Mouse (Mus musculus): ENCODE data around the gene Gm7168. TPM values are rescaled to one million over a fixed set of nuclear protein-coding genes. Genes with fewer than 3 reads are reported as not detected.
"Not testable (repeated sequence)": the region's sequence is repeated elsewhere in the genome, so short reads cannot be mapped to it uniquely, and the experiment has no call there.

Gm7168 gene
- polyA plus RNA-seq, 1 experiment from 2014 or later: not detected

DNA sequence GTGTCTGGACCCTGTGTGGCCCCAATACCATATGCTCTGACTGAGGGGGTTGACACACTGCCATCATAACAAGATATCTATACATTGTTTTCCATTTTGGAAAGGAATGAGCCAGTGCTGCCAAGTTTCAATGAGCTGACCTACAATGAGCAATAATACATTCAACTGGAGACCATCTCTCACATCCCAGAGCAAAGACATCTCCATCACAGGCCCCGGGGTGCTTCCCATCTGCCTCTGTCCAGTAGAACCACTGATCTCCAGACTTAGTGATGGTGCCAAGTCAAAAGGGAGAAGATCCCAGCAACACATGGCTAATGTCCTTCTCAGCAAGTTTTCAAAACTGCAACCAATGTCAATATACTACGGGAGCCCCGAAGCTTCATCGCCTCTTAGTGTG, 10.4 kb upstream of the Gm7168 start:
- no peak for ATAC-seq

DNA sequence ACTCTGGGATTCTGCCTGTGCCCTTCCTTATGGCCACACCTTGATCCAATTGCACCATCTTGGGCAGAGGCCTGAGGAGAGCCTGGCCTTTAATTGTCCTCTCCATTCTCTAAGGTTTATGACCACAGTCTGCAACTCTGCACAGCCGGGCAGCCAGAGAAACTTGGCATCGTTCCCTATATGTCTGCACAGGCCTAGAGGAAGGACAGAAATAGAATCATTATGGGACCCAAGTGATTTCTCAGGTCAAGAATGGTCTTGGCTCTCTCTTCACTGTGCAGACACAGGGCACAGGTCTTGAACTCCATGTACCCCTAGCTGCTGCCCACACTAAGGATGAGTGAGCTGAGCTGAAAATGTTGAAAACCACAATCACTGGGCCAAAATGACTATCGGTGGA, 9.5 kb upstream of the Gm7168 start:
- no peak for TF ChIP-seq EP300 (IDR thresholded peaks at IDR 0.05; ENCODE audit: low read depth)
- no peak for TF ChIP-seq CTCF (IDR thresholded peaks at IDR 0.05; ENCODE audit: low read depth)

More for the DNA sequence above, 10.4 kb upstream of the Gm7168 start:
- TF ChIP-seq CTCF (IDR thresholded peaks at IDR 0.05; ENCODE audit: low read depth): no peak
- TF ChIP-seq EP300 (IDR thresholded peaks at IDR 0.05; ENCODE audit: low read depth): no peak
- H3K4me3 ChIP-seq (ENCODE audit: low read depth, low read length): no peak overlapping the region
- H3K27ac ChIP-seq (ENCODE audit: low read depth): no peak overlapping the region
- H3K36me3 ChIP-seq (replicated peaks; ENCODE audit: insufficient read depth, low read length): no peaks in the 10 kb centered on the region
- H3K9ac ChIP-seq (replicated peaks): no peak overlapping the region
- 83% methylated on average over 4 of the region's 4 CpGs for WGBS (ENCODE audit: insufficient replicate concordance)
- H3K9me3 ChIP-seq (ENCODE audit: low read length): no peaks in the 10 kb centered on the region
- H3K4me2 ChIP-seq (ENCODE audit: low read depth, low read length): no peak overlapping the region
- no peaks in the 10 kb centered on the region for H3K27me3 ChIP-seq (ENCODE audit: insufficient read depth, low read length)
- no peak for DNase-seq
- H3K4me1 ChIP-seq (ENCODE audit: insufficient read depth): no peaks in the 10 kb centered on the region

DNA sequence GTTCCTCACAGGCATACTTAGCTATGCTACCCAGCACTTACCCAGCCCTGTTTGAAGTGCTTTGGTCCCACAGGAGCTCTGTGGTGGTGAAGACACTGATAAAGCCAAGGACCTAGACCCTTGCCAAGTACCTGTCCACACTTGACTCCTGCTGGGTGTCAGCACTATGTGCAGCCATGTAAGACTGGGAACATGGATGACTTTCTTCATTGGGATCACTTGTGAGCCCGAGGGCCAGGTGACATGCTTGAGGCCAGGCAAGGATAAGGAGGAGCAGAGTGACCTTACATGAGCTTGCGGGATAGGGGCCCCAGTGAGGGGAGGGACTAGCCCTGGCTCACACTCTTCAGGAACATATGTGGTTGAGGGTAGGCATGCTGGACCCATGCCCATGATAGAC, 8.9 kb upstream of the Gm7168 start:
- ATAC-seq; H3K4me2 ChIP-seq (ENCODE audit: low read depth, low read length); H3K4me3 ChIP-seq (ENCODE audit: low read depth, low read length); H3K9me3 ChIP-seq (ENCODE audit: low read length); H3K9ac ChIP-seq (replicated peaks); H3K27ac ChIP-seq (ENCODE audit: low read depth); DNase-seq; H3K36me3 ChIP-seq (replicated peaks; ENCODE audit: insufficient read depth, low read length); H3K27me3 ChIP-seq (ENCODE audit: insufficient read depth, low read length); H3K4me1 ChIP-seq (ENCODE audit: insufficient read depth): not testable (repeated sequence)
- 58% methylated on average over 2 of the region's 2 CpGs for WGBS (ENCODE audit: insufficient replicate concordance)

More for the DNA sequence above, 9.5 kb upstream of the Gm7168 start:
- no peak overlapping the region for H3K4me2 ChIP-seq (ENCODE audit: low read depth, low read length)
- H3K27me3 ChIP-seq (ENCODE audit: insufficient read depth, low read length): no peaks in the 10 kb centered on the region
- 60% methylated on average over 3 of the region's 3 CpGs for WGBS (ENCODE audit: insufficient replicate concordance)
- DNase-seq (no peak), ATAC-seq (no peak)
- H3K27ac ChIP-seq (ENCODE audit: low read depth): no peak overlapping the region
- no peak overlapping the region for H3K9ac ChIP-seq (replicated peaks)
- no peaks in the 10 kb centered on the region for H3K9me3 ChIP-seq (ENCODE audit: low read length)
- no peaks in the 10 kb centered on the region for H3K36me3 ChIP-seq (replicated peaks; ENCODE audit: insufficient read depth, low read length)
- H3K4me1 ChIP-seq (ENCODE audit: insufficient read depth): no peaks in the 10 kb centered on the region
- no peak overlapping the region for H3K4me3 ChIP-seq (ENCODE audit: low read depth, low read length)

DNA sequence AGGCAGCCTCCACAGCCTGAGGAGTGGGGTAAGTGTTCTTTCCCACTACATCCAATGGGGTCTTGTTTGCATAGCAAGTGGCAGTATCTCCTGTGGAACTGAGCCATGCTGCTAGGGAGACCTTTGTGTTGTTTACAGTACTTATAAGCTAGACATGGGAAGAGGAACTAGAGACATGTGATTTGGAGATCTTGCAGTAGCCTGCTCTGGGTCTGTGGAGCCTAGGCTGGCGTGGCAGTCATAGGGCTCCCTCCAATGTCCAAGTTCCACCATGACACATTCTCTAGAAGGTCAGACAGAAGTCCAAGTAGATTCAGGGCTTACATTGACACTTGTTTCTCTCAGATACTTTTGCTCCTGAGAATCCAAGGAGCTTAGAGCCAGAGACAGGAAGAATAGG, 7.7 kb upstream of the Gm7168 start:
- no peak for TF ChIP-seq CTCF (IDR thresholded peaks at IDR 0.05; ENCODE audit: low read depth)
- no peak for TF ChIP-seq EP300 (IDR thresholded peaks at IDR 0.05; ENCODE audit: low read depth)
- WGBS (ENCODE audit: insufficient replicate concordance): 58% methylated on average over 1 of the region's 1 CpGs
- no peaks in the 10 kb centered on the region for H3K27me3 ChIP-seq (ENCODE audit: insufficient read depth, low read length)

DNA sequence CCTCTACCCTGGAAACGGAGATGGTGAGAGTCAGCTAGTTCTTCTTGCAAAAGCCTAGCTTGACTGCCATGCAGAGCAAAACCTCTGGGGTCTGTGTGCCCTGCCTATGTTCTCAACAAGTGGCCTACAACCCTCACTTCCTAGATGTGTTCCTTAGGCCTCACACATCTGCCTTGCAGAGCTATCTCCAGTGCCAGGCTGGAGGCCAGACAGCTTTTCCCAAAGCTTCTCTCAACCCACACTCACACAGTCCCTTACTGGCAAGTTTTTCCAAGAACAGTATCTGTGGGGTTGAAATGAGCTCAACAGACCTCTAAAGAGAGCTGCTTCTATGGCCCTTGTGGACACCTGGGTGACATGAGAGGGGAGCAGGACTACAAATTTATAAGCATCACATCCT, 3.4 kb downstream of the Gm7168 start:
- ATAC-seq: not testable (repeated sequence)
- WGBS (ENCODE audit: insufficient replicate concordance): 63% methylated on average over 1 of the region's 1 CpGs

More for the DNA sequence above, 7.7 kb upstream of the Gm7168 start:
- Histone ChIP-seq H3K9ac (replicated peaks) (no peak overlapping the region), H3K4me2 (ENCODE audit: low read depth, low read length) (no peak overlapping the region), H3K4me1 (ENCODE audit: insufficient read depth) (no peaks in the 10 kb centered on the region), H3K9me3 (ENCODE audit: low read length) (no peaks in the 10 kb centered on the region), H3K27ac (ENCODE audit: low read depth) (no peak overlapping the region), H3K36me3 (replicated peaks; ENCODE audit: insufficient read depth, low read length) (no peaks in the 10 kb centered on the region), H3K4me3 (ENCODE audit: low read depth, low read length) (no peak overlapping the region)
- ATAC-seq: no peak
- DNase-seq: no peak

DNA sequence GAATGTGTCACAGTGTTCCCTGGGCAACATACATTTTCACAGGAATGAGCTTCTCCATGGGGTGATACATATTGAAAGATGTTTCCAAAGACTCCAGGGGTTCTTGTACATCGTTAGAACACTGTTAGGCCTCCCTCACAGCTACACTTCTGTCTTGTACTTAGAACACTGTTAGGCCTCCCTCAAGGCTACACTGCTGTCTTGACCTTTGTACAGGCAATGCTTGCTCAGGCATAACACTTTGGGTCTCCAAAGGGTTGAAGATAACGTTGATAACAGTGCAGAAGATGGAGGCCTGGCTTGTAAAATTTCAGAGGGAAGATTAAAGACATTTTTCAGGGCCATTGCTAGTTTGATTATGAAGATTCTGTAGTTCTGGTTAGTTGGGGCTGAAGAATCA, 10.0 kb downstream of the Gm7168 start:
- not testable (repeated sequence) for H3K4me3 ChIP-seq (ENCODE audit: low read depth, low read length); H3K27me3 ChIP-seq (ENCODE audit: insufficient read depth, low read length); H3K9me3 ChIP-seq (ENCODE audit: low read length); H3K4me2 ChIP-seq (ENCODE audit: low read depth, low read length); ATAC-seq; H3K27ac ChIP-seq (ENCODE audit: low read depth); H3K36me3 ChIP-seq (replicated peaks; ENCODE audit: insufficient read depth, low read length); H3K9ac ChIP-seq (replicated peaks); H3K4me1 ChIP-seq (ENCODE audit: insufficient read depth); DNase-seq
- WGBS (ENCODE audit: insufficient replicate concordance): 56% methylated on average over 1 of the region's 2 CpGs

More for the DNA sequence above, 3.4 kb downstream of the Gm7168 start:
- H3K4me1 ChIP-seq (ENCODE audit: insufficient read depth); H3K27me3 ChIP-seq (ENCODE audit: insufficient read depth, low read length); DNase-seq; H3K4me3 ChIP-seq (ENCODE audit: low read depth, low read length); H3K36me3 ChIP-seq (replicated peaks; ENCODE audit: insufficient read depth, low read length); H3K27ac ChIP-seq (ENCODE audit: low read depth); H3K4me2 ChIP-seq (ENCODE audit: low read depth, low read length); H3K9me3 ChIP-seq (ENCODE audit: low read length); H3K9ac ChIP-seq (replicated peaks): not testable (repeated sequence)

DNA sequence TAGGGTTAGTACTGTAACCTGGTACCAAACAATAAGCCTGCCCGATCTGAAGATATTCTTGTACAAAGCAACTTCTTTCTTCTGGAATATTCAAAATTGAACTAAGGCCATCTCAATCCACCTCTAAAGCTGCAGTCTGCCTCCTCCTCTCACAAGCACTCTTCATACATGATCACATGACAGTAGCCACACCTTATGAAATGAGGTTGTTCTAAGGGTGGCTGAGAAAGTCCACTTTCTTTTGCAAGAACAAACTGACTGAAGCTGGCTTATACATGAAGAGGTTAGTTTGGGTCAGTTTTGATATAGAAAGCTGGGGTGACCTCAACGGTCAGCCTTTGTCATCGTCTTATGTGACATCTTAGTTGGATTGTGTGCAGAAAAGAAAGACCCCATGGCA, 14.1 kb downstream of the Gm7168 start:
- H3K4me2 ChIP-seq (ENCODE audit: low read depth, low read length); ATAC-seq; H3K4me1 ChIP-seq (ENCODE audit: insufficient read depth); DNase-seq; H3K9me3 ChIP-seq (ENCODE audit: low read length); H3K4me3 ChIP-seq (ENCODE audit: low read depth, low read length); H3K36me3 ChIP-seq (replicated peaks; ENCODE audit: insufficient read depth, low read length); H3K27ac ChIP-seq (ENCODE audit: low read depth); H3K9ac ChIP-seq (replicated peaks); H3K27me3 ChIP-seq (ENCODE audit: insufficient read depth, low read length): not testable (repeated sequence)
- WGBS (ENCODE audit: insufficient replicate concordance): 65% methylated on average over 3 of the region's 3 CpGs

DNA sequence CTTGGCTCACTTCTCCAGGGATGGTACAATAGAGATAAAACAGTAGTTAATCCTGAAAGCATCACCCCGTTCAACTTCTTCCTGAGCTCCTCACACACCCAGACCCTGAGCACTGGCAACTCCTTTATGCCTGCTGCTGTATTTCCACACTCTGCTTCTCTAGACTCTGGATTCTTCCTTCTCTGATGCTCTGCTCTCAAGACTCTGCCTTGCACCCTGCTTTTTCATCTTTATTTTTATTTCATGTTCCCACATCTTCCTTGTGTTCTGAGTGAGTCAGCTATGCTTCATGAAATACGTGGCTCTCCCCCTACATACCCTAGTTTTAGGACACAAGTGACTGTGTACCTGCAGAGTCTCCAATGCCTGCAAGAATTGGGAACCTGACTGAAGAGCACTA, 16.9 kb downstream of the Gm7168 start:
- DNase-seq; H3K36me3 ChIP-seq (replicated peaks; ENCODE audit: insufficient read depth, low read length); H3K9ac ChIP-seq (replicated peaks); H3K4me3 ChIP-seq (ENCODE audit: low read depth, low read length); H3K4me1 ChIP-seq (ENCODE audit: insufficient read depth); H3K4me2 ChIP-seq (ENCODE audit: low read depth, low read length); H3K27ac ChIP-seq (ENCODE audit: low read depth); H3K9me3 ChIP-seq (ENCODE audit: low read length); H3K27me3 ChIP-seq (ENCODE audit: insufficient read depth, low read length); ATAC-seq: not testable (repeated sequence)
- 29% methylated on average over 1 of the region's 2 CpGs for WGBS (ENCODE audit: insufficient replicate concordance)

DNA sequence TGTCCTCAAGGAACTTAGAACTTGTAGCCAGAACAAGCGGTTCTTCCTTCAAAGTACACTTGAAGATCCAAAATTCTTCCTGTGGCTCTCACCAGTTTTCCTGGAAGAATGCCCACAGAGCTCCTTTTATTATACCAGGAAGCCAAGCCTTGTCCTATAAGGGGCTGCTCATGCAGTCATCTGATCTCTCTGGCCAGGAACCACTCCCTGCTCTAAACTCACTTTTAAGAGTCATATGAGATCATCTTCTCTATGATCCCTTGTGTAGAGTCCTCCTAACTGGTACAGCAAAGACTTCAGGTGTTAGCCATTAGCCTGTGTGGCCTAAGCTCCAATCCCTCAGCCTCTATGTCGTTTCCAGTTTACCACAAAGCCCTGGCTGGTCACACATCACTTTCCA, 21.7 kb downstream of the Gm7168 start:
- not testable (repeated sequence) for H3K4me3 ChIP-seq (ENCODE audit: low read depth, low read length); ATAC-seq; H3K36me3 ChIP-seq (replicated peaks; ENCODE audit: insufficient read depth, low read length); DNase-seq; H3K27me3 ChIP-seq (ENCODE audit: insufficient read depth, low read length); H3K4me1 ChIP-seq (ENCODE audit: insufficient read depth); H3K4me2 ChIP-seq (ENCODE audit: low read depth, low read length); H3K9ac ChIP-seq (replicated peaks); H3K27ac ChIP-seq (ENCODE audit: low read depth); H3K9me3 ChIP-seq (ENCODE audit: low read length)
- WGBS (ENCODE audit: insufficient replicate concordance): 58% methylated on average over 1 of the region's 2 CpGs

DNA sequence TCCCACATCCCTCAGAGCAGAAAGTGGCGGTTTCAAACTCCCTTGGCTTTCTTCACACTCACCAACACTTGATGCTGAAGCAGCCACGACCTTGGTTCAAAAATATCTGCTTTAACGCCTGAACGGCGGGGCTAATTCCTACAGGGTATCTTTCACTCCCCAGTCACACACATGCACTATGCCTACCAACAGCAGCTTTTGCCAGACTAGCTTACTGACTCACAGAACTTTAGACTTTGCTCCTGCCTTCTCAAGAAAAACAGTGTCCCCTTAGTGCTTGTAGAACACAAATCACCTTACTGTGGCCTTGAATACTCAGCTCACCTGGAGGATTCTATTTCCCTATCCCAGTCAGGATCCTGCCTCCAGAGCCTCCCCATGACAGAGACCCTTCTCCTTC, 22.6 kb downstream of the Gm7168 start:
- H3K27me3 ChIP-seq (ENCODE audit: insufficient read depth, low read length); H3K36me3 ChIP-seq (replicated peaks; ENCODE audit: insufficient read depth, low read length); H3K9ac ChIP-seq (replicated peaks); H3K4me2 ChIP-seq (ENCODE audit: low read depth, low read length); H3K4me1 ChIP-seq (ENCODE audit: insufficient read depth); ATAC-seq; H3K4me3 ChIP-seq (ENCODE audit: low read depth, low read length); H3K9me3 ChIP-seq (ENCODE audit: low read length); H3K27ac ChIP-seq (ENCODE audit: low read depth); DNase-seq: not testable (repeated sequence)
- 67% methylated on average over 5 of the region's 5 CpGs for WGBS (ENCODE audit: insufficient replicate concordance)
